In the genomic region with DNA sequence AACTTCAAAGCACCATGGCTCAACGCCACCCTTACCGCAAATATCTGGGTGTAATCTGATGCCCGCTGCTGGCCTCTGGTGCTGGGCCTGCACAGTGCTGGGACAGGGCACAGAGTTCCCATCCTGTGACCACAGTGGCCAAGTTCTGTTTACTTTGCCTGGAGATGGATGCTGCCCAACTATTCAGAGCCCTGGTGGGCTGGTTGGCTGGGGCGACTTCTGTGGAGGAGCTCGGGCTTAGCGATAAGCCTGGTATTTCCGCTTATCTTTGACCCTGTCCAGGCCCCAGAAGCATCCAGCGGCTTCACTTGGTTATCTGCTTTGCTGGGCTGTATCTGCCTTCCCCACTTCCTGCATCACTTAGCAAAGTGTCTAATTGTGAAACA, we compare ENCODE assay signal across 9 mouse cellular contexts. TPM values are rescaled to one million over a fixed set of nuclear protein-coding genes. Genes with fewer than 3 reads are reported as not detected.
DNase-seq lines count a peak whose midpoint lies in the region; ATAC-seq lines count a peak whose summit lies in the region.
"Had no signal": no experiment of that assay in that cellular context is flagged by ENCODE, and none has a peak within 500 bp of the region (broad histone marks: within the 10 kb centered on the region; RNA-seq: fewer than 3 reads in every experiment).

No protein-coding gene starts in this region.

- 83% methylated on average over 8 of the region's 8 CpGs for WGBS in forebrain, embryonic 10.5 days
- WGBS in forebrain, embryonic 13.5 days: 85% methylated on average over 8 of the region's 8 CpGs
- 57% methylated on average over 8 of the region's 8 CpGs for WGBS in kidney, embryonic 15.5 days

- no peak overlapping the region for H3K4me2 ChIP-seq in forebrain, embryonic 13.5 days
- no peak overlapping the region for H3K4me2 ChIP-seq in kidney, embryonic 15.5 days

- H3K36me3 ChIP-seq in forebrain, embryonic 10.5 days (replicated peaks): no peaks in the 10 kb centered on the region
- H3K36me3 ChIP-seq in forebrain, embryonic 13.5 days (ENCODE audit: poor library complexity, severe bottlenecking): no peaks in the 10 kb centered on the region
- no peaks in the 10 kb centered on the region for H3K36me3 ChIP-seq in kidney, embryonic 15.5 days

- no peak overlapping the region for H3K9ac ChIP-seq in forebrain, embryonic 13.5 days
- H3K9ac ChIP-seq in kidney, embryonic 15.5 days: no peak overlapping the region

- ATAC-seq in forebrain, embryonic 13.5 days: no peak
- peak; percentile 84 for ATAC-seq in kidney, embryonic 15.5 days (replicated peaks; ENCODE audit: low FRiP score)

- DNase-seq in forebrain, embryonic 10.5 days (ENCODE audit: extremely low spot score, low spot score): no peak
- peak; percentile 99 for DNase-seq in heart, adult 11 months
- peak; percentile 40 for DNase-seq in lung, postnatal 14 days
- no peak for DNase-seq in retina, postnatal 1 day
- no peak for DNase-seq in layer of hippocampus, adult 8-10 months (ENCODE audit: low spot score in 2 of 2)
- no peak for DNase-seq in layer of hippocampus, postnatal 36 days

- H3K9me3 ChIP-seq in forebrain, embryonic 10.5 days: no peaks in the 10 kb centered on the region
- H3K9me3 ChIP-seq in forebrain, embryonic 13.5 days (replicated peaks): no peaks in the 10 kb centered on the region
- H3K9me3 ChIP-seq in kidney, embryonic 15.5 days (replicated peaks): no peaks in the 10 kb centered on the region

- peaks cover 15% of the 10 kb centered on the region for H3K4me1 ChIP-seq in forebrain, embryonic 10.5 days
- H3K4me1 ChIP-seq in forebrain, embryonic 13.5 days: no peaks in the 10 kb centered on the region
- peaks cover 35% of the 10 kb centered on the region for H3K4me1 ChIP-seq in kidney, embryonic 15.5 days

- no peaks in the 10 kb centered on the region for H3K27me3 ChIP-seq in forebrain, embryonic 10.5 days (ENCODE audit: poor library complexity, severe bottlenecking)
- H3K27me3 ChIP-seq in forebrain, embryonic 13.5 days: no peaks in the 10 kb centered on the region
- H3K27me3 ChIP-seq in kidney, embryonic 15.5 days: no peaks in the 10 kb centered on the region
- H3K27me3 ChIP-seq: CH12.LX had no signal

- no peak overlapping the region for H3K4me3 ChIP-seq in forebrain, embryonic 10.5 days
- no peak overlapping the region for H3K4me3 ChIP-seq in forebrain, embryonic 13.5 days
- H3K4me3 ChIP-seq in kidney, embryonic 15.5 days (replicated peaks): no peak overlapping the region

- H3K27ac ChIP-seq in forebrain, embryonic 10.5 days: peak overlapping the region; percentile 62
- H3K27ac ChIP-seq in forebrain, embryonic 13.5 days: no peak overlapping the region
- H3K27ac ChIP-seq in kidney, embryonic 15.5 days: 0 out of 2 replicates have a peak overlapping the region, but pooled peaks have one; percentile 81

RNA-seq across cellular contexts. Expression of gene Mylk3, which starts 5.3 kb away (rescaled TPM):
- polyA plus RNA-seq in forebrain, embryonic 10.5 days (2016; fragmentation: Nextera tagmentation; extraction: Ambion mirVana): 0.58 and 0.63 TPM in 2 replicates
- 0.45 and 0.60 TPM in 2 replicates for polyA plus RNA-seq in forebrain, embryonic 13.5 days (2015; fragmentation: Nextera tagmentation; extraction: Ambion mirVana)
- 1.7 and 2.4 TPM in 2 replicates for polyA plus RNA-seq in kidney, embryonic 15.5 days (2015; fragmentation: Nextera tagmentation; extraction: Ambion mirVana)
- total RNA-seq in layer of hippocampus, adult 8-10 months (2022): 1 to 10 TPM; 1.3 to 8.9 (median 2.6) TPM
- total RNA-seq in layer of hippocampus, postnatal 36 days (2021): 1 to 10 TPM; 1.6 to 2.0 TPM

RNA-seq across cellular contexts. Expression of gene 4921524J17Rik, which starts 51.8 kb away (rescaled TPM):
- 37.6 and 38.8 TPM in 2 replicates for polyA plus RNA-seq in forebrain, embryonic 10.5 days (2016; fragmentation: Nextera tagmentation; extraction: Ambion mirVana)
- 53.4 and 60.3 TPM in 2 replicates for polyA plus RNA-seq in forebrain, embryonic 13.5 days (2015; fragmentation: Nextera tagmentation; extraction: Ambion mirVana)
- polyA plus RNA-seq in kidney, embryonic 15.5 days (2015; fragmentation: Nextera tagmentation; extraction: Ambion mirVana): 42.8 and 46.2 TPM in 2 replicates
- total RNA-seq in layer of hippocampus, adult 8-10 months (2022): 10 to 100 TPM in 3 of 4 experiments, 1 to 10 TPM in 1; 9.8 to 12.3 (median 11.4) TPM
- 10 to 100 TPM; 16.8 to 17.1 TPM for total RNA-seq in layer of hippocampus, postnatal 36 days (2021)

Comparison
In these comparisons a context has a peak if more than half of its experiments do, and no peak if none do; other contexts are left out.
1. DNase-seq: peak in heart, adult 11 months (single experiment) and lung, postnatal 14 days (single experiment); none in forebrain, embryonic 10.5 days (single experiment), retina, postnatal 1 day (single experiment), layer of hippocampus, adult 8-10 months (0 of 2) and layer of hippocampus, postnatal 36 days (0 of 2).